Mouse (Mus musculus) ES-CJ7 (cell line): ENCODE measurements at regions not wholly inside any gene's neighbourhood (a gene's known extent, or its start where the extent isn't known, plus 50 kb on each side); places are given as distances from the start of the nearest gene placed in this dataset.

Experiments
- DNase-seq: peaks from one replicate; pipeline ENCODE4 v3.0.0; 2011; ENCODE audit warnings: low read depth, low spot score

DNA sequence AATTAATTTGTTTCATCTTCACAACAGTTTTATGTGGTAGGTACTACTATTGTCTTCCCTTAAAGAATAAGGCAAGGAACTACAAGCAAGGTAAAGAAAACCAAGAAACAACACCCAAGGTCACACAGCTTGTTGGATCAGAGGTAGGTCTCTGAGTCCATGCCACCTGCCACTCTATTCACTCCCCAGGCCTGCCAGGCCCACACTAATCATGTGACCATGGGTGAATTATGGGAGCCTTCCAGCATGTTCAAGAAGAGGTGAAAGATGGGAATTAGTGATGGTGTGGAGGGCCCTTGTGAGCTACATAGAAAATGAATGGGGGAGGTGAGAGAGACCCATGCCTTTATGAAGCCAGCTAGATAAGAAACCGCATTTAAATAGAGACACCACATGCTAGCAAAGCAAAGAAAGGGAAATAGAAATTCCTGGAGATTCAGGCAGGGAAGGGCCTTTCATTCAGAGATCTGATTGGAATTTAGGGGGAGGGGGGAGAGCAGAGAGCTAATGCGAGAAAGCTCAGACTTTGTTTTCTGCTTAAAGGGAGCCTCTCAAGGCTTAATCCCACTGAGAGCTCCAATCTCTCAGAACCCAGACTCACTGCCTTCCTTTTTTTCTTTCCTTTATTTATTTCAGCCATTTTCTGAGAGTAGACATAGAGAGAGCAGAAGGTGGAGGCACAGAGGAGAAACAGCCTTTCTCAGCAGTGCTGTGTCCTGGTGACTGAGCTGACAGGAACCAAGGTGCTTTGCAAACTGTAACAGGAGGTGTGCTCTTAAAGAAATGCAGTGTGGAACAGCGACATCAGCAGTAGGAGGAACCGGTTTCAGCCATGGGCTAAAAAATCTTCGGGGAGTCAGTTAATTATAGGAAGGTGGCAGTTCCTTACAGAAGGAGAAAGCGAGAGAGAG, 160.0 kb downstream of the Spata19 start:
- peak; percentile 30 for DNase-seq

DNA sequence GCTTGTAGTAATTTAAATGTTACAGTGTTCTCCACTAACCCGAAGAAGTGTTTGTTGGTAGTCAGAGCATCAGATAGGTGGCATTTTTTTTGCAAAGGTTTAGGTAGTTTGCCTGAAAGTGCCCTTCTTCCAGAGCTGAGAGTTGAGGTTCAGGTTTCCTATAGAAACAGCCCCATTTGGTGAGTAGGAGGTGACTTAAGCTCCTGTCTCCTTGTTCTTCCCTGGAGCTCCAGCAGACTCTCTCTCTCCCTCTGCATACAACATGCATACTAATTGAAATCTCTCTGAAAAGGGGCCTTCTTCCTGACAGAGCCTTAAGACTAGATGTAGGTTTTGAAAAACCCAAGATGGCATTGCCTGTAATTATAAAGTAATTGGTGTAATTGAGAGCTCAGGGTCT, 161.3 kb downstream of the Spata19 start:
- no peak for DNase-seq

DNA sequence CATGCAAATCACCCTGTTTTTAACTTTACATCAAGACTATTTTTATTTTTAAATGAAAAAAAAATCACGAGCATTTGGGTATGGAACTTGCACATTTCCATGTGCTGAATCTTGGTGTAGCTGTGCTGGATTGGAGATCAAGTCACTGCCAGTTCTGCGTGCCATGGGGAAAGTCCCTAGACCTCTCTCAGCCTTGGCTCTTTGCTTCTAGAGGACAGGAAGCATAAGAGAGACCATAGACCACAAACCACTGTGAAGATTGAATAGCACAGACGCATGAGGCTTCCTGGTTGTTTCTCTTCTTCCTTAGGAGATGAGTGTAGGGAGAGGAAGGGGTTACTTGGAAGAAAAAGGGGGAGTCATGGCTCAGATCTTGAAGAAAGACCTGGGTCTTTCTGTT, 161.7 kb downstream of the Spata19 start:
- DNase-seq: no peak

DNA sequence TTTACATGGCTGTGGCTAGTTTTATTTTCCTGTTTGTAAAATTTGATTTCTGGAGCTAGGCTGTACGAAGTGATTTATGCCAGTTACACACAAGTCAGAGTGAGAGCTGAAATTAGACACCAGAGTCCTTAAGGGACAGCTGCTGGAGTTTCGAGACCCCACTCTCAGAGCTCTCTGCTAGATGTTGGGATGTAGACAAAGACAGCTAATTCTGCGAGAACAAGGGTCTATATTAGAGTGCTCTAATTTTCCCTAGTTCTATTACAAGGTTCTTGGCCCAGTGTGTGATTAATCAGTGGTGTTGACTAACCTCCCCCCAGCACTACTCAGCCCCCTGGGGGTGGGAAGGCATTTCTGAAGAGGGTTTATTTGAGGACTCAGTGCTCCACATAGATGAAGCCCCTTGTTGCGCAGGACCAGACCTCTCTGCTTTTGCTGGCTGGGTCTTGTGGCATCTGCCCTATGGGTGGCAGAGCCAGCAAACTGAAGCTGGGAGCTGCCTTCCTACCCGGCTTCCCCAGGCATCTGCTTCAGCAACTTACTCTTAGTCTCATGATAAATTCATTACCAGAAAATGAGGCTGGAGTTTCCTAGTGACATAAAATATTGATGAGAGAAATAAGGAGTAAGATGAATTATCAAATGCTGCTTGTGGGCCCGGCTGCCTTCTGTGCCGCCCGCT, 171.9 kb downstream of the Spata19 start:
- DNase-seq: no peak

DNA sequence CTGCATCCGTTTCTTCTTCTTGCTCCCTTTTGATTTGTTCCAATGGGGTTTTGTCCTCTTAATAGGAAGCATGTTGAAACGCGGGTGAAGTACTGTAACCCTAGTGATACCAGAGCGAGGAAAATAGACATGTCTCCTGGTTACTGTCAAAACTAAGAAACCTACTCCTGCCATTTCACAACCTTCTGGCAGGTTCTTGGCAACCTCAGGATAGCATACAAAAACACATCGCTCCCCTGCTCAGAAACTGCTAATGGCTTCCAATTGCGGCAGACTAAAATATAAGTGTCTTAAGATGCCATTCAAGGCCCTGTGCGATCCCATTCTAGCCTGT, 172.4 kb downstream of the Spata19 start:
- no peak for DNase-seq

DNA sequence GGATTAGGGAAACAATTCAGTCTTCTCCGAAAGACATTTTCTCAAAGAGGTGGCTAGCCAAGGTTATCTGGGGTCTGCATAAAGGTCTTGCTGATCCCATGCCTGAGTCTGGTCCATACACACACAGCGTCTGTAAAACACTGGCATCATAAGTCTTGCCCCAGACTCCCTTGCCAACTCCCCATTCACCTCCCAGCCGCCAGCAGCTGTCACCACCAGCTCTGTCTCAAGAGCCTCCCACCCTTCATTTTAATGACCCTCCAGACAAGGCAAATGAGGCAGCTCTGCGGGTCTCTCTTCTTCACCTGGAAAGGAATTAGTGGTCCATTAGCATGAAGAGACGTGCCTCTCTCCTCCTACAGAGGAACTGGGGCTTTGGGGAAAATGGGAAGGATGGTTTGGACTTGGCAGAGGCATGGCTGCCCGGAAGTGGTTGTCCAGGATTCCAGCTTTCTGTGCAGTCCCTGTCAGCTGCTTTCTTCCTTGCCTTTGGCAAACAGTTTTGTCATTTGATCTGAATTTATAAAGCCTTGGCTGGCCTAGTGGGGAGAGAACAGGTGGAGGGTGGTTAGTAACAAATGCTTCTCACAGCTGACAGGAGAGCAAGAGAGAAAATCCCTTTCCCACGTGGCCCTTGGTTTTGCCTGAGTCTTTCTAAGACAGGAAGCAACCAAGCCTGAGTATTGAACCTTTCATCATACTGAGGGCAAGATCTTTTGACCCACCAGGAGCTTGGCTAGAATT, 173.3 kb upstream of the Opcml start:
- no peak for DNase-seq

DNA sequence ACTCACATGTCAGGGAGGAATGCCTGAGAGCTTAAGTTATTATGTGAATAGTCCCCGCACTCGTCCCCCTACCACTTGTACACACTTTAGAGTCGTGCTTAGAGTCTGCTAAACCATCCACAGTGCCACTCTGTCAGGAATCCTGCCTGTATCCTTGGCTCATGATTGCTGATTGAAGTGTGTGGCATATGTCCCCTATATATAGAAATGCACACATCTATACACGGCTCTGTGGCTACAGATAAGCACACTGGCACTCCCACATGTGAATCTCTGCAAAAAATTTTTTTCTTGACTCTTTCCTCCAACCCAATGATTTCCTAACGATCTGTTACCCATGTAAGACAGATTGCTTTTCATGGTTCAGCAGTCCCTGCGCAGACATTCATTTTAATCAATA, 155.7 kb upstream of the Opcml start:
- DNase-seq: no peak

DNA sequence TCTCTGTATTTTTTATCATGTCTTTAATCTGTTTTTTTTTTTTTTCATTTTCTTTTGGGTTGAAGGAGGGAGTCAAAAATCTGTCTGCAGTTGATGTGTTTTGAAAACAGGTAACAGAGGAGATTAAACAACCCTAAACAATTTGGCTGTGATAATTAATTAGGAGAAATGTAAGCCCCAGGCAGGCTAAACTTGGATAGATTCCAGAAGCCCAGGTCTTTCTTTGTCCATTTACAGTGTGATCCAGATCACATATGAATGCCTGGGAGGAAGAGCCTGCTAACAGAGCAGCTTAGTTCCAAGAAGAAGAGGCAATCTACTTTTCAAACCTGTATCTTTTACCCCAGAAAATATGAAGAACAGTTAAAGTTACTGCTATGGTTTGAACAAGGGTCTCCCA, 150.0 kb upstream of the Opcml start:
- DNase-seq: no peak

DNA sequence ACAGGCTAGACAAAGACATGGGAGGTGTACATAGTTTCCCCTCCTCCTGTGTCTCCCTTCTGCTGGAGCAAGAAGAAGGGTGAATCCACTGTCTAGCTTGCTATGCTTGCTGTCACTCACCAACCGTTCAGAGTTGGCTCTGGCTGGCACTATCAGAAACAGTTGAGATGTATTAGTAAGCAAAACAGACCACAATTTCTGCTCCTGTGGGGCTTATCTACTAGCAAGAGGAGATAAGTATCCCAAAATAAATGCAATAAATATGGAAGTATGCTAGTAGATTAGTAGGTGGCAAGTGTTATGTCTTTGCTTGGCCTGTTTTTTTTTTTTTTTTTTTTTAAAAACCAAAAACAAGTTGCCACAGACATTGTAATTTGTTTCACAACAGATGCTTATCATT, 147.3 kb upstream of the Opcml start:
- no peak for DNase-seq

DNA sequence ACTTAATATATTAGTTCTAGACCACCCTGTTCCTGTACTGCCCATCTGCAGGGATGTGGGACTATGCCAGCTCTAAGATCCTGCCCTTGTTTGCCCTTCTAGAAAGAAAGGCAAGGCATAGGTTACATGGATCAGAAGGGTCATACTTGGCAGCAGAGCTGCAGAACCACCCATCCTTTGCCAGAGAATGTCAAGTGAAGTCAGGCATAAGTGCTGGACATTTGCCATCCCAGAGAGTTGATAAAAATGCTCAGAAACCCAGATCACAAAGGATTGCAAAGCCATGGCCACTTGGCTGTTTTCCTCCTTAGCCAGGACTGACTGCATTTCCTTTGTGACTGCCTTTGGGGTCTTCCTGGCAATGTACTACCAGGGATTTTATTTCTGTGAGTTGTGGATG, 146.7 kb upstream of the Opcml start:
- DNase-seq: no peak

DNA sequence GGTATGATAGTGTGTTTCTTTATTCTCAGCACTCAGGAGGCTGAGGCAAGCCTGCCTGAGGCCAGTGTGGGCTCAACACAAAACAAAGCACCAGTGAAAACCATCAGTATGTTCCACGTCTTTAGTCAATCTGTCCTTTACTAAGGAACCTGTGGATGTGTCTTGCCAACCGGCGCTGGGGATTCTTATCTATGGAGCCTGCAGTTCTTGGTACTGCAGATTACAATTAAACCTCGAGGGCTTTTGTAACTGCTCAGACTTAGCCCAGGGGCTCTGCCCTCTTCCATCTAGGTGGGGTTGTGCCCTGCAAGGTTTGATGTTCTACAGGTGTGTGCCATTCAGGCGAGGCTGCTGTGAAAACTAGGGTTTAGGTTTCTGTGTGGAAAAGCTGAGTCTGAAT, 145.1 kb upstream of the Opcml start:
- no peak for DNase-seq

DNA sequence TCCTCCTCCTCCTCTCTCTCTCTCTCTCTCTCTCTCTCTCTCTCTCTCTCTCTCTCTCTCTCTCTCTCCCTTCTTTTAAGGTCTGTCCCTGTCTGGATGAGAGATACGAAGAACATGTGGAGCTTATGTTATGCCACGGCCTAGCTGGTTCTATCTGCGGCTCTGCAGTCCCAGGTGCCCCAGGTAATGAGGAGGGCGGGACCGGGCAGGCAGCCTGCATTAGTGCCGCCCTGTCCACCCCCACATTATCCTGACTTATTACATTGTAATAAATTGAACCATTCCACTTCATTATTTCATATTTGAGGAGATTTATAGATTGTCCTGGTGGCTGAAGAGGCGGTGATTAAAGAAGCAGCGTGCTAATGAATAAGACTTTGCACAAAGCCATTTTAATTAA, 144.5 kb upstream of the Opcml start:
- no peak for DNase-seq

DNA sequence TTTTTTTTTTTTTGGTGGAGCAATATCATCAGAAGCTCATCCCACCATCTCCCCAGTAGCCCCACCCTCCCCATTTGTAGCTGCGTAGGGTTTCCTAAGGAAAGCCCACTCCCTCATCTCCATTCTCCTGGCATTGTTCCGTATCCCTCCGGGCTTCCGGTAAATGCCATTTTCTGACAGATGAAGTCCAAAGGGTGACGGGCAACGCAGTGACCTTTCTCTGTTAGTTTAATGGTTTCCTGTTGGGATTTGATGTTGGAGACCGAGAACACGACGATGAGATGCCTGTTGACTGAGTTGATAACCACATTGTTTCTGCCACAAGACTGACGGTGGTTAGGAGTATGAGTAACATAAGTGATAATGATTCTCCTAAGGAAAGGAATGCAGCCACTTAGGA, 143.6 kb upstream of the Opcml start:
- DNase-seq: no peak

DNA sequence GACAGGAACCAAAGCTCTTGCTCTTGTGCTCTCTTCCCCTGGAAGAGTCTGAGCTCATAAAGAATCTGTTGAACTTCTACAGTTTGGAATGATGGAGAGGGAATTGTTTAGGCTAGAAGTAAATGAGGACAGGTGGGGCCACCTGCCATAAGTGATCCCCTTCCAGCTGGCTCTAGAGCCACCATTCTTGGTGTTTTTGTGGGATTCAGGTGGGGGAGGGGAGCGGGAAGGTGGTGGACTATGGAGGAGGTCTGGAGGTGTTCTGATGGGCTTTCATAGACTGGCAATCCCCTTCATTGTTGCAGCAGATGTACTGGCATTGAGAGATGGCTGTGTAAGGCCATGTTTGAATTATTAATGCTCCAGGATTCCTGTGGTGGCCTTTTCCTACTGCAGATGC, 132.6 kb upstream of the Opcml start:
- DNase-seq: no peak

DNA sequence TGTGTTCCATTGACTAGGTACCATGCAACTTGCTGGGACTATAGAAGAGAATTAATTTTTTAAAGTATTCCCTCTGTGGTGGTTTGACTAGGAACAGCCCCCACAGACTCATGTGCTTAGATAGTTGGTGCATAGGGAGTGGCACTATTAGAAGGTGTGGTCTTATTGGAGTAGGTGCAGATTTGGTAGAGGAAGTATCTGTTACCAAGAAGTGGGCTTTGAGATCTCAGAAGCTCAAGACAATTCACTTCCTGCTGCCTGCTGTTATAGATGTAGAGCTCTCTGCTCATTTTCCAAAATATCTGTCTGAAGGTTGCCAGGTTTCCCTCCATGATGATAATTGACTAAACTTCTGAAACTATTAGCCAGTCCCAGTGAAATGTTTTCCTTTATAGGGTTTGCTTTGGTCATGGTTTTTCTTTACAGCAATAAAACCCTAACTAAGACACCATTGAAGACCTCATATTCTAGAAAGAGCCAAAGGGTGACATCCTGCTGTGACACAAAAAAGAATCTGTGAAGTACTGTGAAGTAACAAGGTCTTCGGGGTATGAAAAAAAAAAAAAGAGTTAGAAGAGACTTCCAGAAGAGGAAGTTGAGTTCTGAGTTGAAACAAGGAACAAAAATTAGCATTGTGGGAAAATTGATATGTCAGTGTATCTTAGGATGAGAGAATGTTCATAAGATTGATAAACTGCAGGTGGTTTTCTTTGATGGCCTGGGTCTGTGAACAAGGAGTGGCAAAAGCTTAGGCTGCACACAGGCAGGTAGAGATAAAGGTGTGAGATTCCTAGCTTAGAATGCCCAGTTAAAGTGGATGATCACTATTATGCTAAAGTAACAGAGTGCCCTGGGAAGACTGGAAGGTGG, 128.9 kb upstream of the Opcml start:
- DNase-seq: no peak

DNA sequence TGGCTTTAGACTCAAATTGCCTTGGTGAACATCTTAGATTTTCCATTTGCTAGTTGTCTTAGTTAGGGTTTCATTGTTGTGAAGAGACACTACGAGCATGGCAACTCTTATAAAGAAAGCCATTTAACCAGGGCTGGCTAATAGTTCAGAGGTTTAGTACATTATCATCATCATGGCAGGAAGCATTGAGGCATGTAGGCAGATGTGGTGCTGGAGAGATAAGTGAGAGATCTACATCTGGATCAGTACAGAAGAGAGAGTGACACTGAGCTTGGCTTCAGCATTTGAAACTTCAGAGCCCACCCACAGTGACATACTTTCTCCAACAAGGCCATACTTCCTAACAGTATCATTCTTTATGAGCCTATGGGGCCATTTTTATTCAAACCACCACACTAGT, 127.3 kb upstream of the Opcml start:
- DNase-seq: no peak

DNA sequence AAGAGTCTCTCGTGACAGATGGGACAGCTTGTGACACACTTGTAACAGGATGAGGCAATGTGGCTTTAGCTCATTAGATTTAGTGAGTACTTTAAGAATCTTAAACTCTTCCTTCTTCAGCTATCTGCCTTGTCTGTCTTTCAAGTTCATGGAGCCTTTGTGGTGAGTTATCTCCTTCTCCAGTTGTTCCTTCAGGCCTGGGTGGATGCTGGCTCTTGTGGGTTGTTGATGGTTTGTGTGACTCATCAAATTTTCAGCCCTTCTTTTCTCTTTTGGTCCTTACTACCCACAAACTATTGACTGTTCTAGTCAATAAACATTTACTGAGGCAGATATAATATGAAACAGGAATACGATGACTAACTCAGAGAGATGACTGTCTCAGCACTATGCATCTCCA, 124.9 kb upstream of the Opcml start:
- no peak for DNase-seq

DNA sequence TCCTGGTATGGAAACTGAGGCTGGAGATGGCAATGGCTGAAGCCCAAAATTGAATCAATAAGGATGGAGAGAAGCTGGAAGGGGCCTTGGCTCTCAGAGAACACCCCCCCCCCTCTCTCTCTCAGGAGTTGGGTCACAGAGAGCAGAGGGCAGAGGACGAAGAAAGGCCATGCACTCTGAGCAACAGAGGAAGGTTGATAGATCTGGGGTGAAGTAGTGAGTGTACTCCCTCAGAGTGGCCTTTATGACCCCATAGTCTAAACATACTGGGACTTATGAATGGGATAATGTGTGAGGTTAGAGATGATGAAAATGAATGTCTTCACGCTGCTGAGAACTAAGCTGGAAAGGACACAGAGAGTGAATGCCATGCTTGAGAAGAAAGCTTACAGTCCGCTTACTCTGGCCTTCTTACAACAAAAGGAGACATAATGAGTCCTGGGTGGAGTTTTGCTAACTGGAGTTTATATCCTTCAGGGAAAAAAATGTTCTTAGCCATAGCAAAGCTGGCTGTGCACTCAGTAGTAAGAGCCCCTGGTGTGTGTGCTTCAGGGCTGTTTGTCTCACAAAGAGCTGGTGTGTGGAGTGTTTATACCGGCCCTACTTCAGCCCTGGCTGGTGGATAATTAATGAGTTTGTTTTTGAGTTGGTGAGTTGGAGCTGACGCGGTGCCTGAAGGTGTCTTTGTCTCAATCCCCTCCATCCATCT, 120.4 kb upstream of the Opcml start:
- no peak for DNase-seq

DNA sequence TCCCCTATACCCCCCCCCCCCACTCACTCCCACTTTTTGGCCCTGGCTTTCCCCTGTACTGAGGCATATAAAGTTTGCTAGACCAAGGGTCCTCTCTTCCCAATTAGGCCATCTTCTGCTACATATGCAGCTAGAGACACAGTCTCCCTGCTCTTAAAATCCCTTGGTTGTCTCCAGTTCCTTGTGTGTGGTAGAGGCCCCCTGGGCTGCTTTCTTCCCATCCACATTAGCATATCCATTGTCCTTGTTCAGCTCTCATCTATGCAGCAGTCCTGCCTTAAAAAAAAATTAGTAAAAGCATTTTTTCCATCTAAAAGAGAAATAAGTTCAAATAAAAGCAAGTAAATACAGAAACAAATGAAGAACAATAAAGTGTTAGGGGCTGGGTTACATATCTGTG, 105.2 kb upstream of the Opcml start:
- DNase-seq: peak; percentile 4

DNA sequence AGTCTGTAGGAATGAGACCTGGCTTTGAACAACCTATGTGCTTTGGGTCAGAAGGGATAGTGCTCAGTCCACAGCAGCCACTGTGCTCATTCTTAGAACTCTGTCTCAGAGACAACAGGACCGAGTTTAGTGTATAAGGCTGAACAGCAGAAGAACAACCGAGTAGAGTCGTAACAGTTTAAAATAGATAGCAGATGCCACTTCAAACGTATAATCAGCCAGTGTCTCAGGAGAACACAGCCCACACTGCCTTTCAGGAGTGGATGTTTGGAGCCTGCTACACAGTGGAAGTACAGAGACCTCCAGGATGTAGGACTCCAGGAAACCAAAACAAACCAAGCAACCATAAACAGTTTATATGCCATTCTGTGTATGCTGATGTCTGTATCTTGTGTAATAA, 99.0 kb upstream of the Opcml start:
- no peak for DNase-seq

DNA sequence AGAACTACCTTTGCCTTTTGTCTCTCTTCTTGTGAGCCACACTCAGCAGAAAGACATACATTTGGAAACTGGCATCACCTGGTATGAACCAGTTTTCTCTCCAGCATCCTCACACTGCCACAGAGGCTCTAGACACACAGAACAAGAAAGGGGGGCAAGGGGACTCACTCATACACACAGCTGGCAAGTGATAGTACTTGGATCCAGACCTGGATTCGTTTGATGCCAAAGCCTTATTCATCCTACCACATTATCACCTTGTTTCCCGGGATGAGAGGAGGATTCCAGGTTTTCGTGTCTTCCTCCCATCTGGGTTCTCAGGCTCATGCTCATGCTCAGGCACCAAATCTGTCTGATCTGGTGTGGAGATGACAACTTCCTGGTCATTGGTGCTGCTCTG, 97.8 kb upstream of the Opcml start:
- DNase-seq: no peak
